Mouse (Mus musculus) ES-Bruce4 (cell line): ENCODE measurements around the gene Lclat1. TPM values are rescaled to one million over a fixed set of nuclear protein-coding genes. Genes with fewer than 3 reads are reported as not detected.

Source experiments
- H3K27ac ChIP-seq: 2 replicates; pipeline ENCODE4 v1.5.1; 2012; ENCODE audit warnings: low read length, inconsistent platforms; ENCODE audit not compliant: insufficient read depth
- H3K27me3 ChIP-seq: 2 replicates; pipeline ENCODE4 v1.6.1; 2012; ENCODE audit warnings: mild to moderate bottlenecking, low read length, inconsistent platforms; ENCODE audit not compliant: control insufficient read depth, poor library complexity, insufficient read depth, severe bottlenecking
- H3K36me3 ChIP-seq: 2 replicates; pipeline ENCODE4 v1.6.1; 2012; ENCODE audit warnings: inconsistent platforms, mild to moderate bottlenecking, low read length, moderate library complexity; ENCODE audit not compliant: control insufficient read depth, poor library complexity, insufficient read depth, severe bottlenecking
- H3K4me1 ChIP-seq: one replicate; pipeline ENCODE4 v1.8.1; 2011; ENCODE audit warnings: low read length; ENCODE audit not compliant: control insufficient read depth, insufficient read depth
- H3K4me3 ChIP-seq: 2 replicates; pipeline ENCODE4 v1.5.1; 2011; ENCODE audit warnings: low read depth, mild to moderate bottlenecking, low read length
- H3K9ac ChIP-seq: 2 replicates; pipeline ENCODE4 v1.6.1; 2012; ENCODE audit warnings: low read depth, mild to moderate bottlenecking, inconsistent platforms; ENCODE audit not compliant: poor library complexity, severe bottlenecking
- H3K9me3 ChIP-seq: replicated peaks from 2 replicates; pipeline ENCODE4 v1.6.1; 2012; ENCODE audit warnings: mild to moderate bottlenecking, low read length, inconsistent platforms; ENCODE audit not compliant: control insufficient read depth, poor library complexity, insufficient read depth, severe bottlenecking
- CTCF ChIP-seq: IDR thresholded peaks from one replicate; pipeline ENCODE4 v1.8.1; 2011; ENCODE audit warnings: low read depth, low read length
- EP300 ChIP-seq: IDR thresholded peaks from 2 replicates; pipeline ENCODE4 v1.6.1; 2011; ENCODE audit warnings: low read depth, low read length; ENCODE audit not compliant: insufficient read depth
- POLR2A ChIP-seq: IDR thresholded peaks from one replicate; pipeline ENCODE4 v1.8.1; 2011; ENCODE audit warnings: low read length; ENCODE audit not compliant: insufficient read depth
- polyA plus RNA-seq: library from polyadenylated mRNA; stranded (reverse); fragments of >200 nt; gene quantifications from 2 replicates; pipeline ENCODE4 v1.2.4, GENCODE M21; 2011; ENCODE audit warnings: low read depth; ENCODE audit not compliant: missing spikeins, insufficient read depth, insufficient read length

The Lclat1 gene
- polyA plus RNA-seq, 1 experiment: 12.1 TPM

DNA sequence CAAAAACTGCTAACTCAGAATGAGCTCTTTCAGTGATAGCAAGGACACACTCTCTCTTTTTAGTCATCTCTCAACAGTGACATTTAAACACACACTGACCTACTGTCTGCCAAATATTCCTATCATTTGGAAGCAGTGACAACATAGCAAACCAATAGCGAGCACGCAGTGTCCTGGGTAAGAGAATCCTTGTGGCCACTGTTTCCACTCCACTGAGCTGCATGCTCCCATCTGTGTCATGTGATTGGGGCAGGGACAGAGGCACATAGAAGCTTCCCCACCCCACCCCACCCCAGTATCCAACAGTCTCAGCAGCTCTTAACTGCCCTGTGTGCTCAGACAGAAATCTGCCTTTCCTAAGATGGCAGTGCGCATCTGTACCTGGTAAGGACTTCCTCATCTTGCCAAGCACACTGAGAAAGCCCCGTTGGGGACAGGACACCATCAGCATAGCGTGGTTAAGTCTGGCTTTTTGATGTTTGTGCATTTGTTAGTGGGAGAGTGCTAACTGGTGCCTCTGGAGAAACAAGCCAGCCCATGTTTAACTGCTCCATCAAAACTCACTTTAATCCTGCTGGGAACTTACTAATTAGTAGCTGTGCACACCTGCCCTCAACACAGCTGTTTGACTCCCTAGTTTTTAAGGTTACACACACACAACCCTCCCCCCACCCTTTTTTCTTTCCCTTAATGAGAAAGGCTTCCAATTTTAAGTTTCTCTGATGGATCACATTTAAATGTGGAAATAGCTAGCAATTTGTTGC is 133.5 kb downstream of the Lclat1 start:
- Histone ChIP-seq H3K4me1 (no peaks in the 10 kb centered on the region), H3K36me3 (no peaks in the 10 kb centered on the region), H3K27ac (no peak overlapping the region), H3K9ac (no peak overlapping the region), H3K27me3 (no peaks in the 10 kb centered on the region), H3K9me3 (no peaks in the 10 kb centered on the region), H3K4me3 (no peak overlapping the region)
- TF ChIP-seq EP300 (no peak), POLR2A (no peak)

DNA sequence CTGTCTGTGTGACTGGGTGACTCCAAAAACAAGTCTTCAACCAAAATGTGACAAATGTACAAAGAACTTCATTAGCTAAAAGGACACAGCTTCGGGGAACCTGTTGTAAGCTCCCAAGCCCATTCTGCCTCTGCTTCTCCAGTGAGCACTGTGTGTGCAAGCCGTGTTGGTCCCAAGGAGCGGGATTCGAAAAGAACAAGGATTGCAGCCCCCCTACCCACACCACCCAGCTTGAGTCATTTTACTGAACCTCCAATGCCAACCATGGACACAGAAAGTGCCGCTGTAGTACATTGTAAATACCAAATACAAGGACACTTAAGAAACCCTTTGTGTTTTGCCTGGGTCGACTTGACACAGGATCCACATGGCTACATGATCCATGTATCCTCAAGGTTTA is 135.9 kb downstream of the Lclat1 start:
- H3K27me3 ChIP-seq: no peaks in the 10 kb centered on the region
- H3K4me3 ChIP-seq: no peak overlapping the region
- no peak for TF ChIP-seq POLR2A
- no peak for TF ChIP-seq EP300
- no peak for TF ChIP-seq CTCF
- no peaks in the 10 kb centered on the region for H3K4me1 ChIP-seq
- H3K36me3 ChIP-seq: no peaks in the 10 kb centered on the region
- no peaks in the 10 kb centered on the region for H3K9me3 ChIP-seq
- H3K27ac ChIP-seq: no peak overlapping the region
- H3K9ac ChIP-seq: no peak overlapping the region

GRCm38 (mm10) chr17:73244596-73244995 is 136.8 kb downstream of the Lclat1 start:
- Histone ChIP-seq H3K27ac (no peak overlapping the region), H3K36me3 (no peaks in the 10 kb centered on the region), H3K4me3 (no peak overlapping the region), H3K27me3 (no peaks in the 10 kb centered on the region), H3K4me1 (no peaks in the 10 kb centered on the region), H3K9ac (no peak overlapping the region), H3K9me3 (no peaks in the 10 kb centered on the region)
- TF ChIP-seq POLR2A (no peak), CTCF (no peak), EP300 (no peak)

DNA sequence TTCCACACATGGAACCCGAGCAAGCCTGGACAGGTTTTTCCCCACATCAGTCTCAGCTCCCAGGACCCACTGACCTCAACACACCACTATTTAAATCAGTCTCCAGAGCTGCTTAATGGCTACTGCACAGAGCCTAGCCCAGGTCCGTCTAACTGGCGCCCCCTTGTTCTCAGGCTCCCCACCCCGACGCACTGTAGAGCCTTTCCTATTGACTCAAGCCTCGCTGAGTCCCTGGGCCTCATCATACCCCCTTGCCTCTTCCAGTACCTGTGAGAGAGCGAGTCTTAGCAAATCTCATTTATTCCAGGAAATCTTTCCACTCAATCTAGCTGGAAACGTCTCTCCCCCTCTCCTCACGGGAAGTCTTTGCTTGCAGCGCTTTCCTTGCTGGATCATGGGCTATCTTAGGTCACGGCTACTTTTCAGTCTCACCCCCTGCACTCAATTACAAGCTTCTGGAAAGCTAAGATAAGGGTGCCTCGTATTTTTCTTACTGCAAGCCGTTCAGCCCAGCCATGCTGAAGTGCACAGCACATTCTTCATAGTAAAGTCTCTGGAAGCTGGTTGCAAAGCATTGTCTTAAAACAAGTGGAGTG is 137.4 kb downstream of the Lclat1 start:
- Histone ChIP-seq H3K4me3 (no peak overlapping the region), H3K4me1 (no peaks in the 10 kb centered on the region), H3K9ac (no peak overlapping the region), H3K27me3 (no peaks in the 10 kb centered on the region), H3K27ac (no peak overlapping the region), H3K9me3 (no peaks in the 10 kb centered on the region), H3K36me3 (no peaks in the 10 kb centered on the region)
- no peak for TF ChIP-seq POLR2A
- TF ChIP-seq CTCF: peak; percentile 11

- H3K4me1 ChIP-seq: no peaks in the 10 kb centered on the region
- H3K4me3 ChIP-seq: no peak overlapping the region
- TF ChIP-seq CTCF: no peak
- no peak for TF ChIP-seq EP300
- no peak for TF ChIP-seq POLR2A
- H3K36me3 ChIP-seq: no peaks in the 10 kb centered on the region
- H3K9ac ChIP-seq: no peak overlapping the region
- no peaks in the 10 kb centered on the region for H3K27me3 ChIP-seq
- no peaks in the 10 kb centered on the region for H3K9me3 ChIP-seq
- H3K27ac ChIP-seq: no peak overlapping the region
These were observed 138.3 kb downstream of the Lclat1 start for GRCm38 (mm10) chr17:73246036-73246435.

DNA sequence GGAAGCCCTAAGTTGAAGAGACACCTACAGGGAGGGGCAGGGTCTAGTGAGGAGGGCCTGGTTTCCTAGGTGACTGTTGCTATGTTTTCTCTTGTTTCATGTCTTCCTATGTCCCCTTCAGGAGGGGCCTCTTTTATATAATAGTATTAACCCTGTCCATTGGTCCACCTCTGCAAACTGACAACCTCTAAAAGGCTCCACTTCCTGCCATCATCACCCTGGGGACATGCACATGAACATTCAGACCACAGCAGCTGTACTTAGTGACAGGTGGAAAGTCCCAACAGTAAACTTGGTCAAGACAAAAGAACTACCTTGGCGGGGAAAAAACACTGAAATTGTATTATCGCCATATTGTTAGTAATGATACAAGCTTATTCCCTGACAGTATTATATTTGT is 139.1 kb downstream of the Lclat1 start:
- Histone ChIP-seq H3K9me3 (no peaks in the 10 kb centered on the region), H3K9ac (no peak overlapping the region), H3K27me3 (no peaks in the 10 kb centered on the region), H3K4me3 (no peak overlapping the region), H3K36me3 (no peaks in the 10 kb centered on the region), H3K4me1 (no peaks in the 10 kb centered on the region), H3K27ac (no peak overlapping the region)
- TF ChIP-seq CTCF (no peak), EP300 (no peak), POLR2A (no peak)
